Mouse (Mus musculus) bone marrow, adult 2 months (tissue): Measurements from ENCODE around the gene Pcsk2.

ENCODE experiments used
- CTCF ChIP-seq: fragments of 200-500 bp; IDR thresholded peaks from 2 replicates; pipeline ENCODE4 v1.5.1; 2011; ENCODE audit warnings: low read length, control low read depth; ENCODE audit not compliant: control insufficient read depth, insufficient read depth
- POLR2A ChIP-seq: fragments of 200-500 bp; IDR thresholded peaks from 2 replicates; pipeline ENCODE4 v1.6.1; 2011; ENCODE audit warnings: low read depth, mild to moderate bottlenecking, control low read depth, low read length, borderline replicate concordance; ENCODE audit not compliant: control insufficient read depth

GRCm38 (mm10) chr2:143806924-143807664 is 261.1 kb downstream of the Pcsk2 start:
- no peak for TF ChIP-seq POLR2A
- TF ChIP-seq CTCF = no peak
